In genomic region chr4:104113209-104114005, GRCm38 (mm10) we compare ENCODE assay signal across 15 mouse cellular contexts.
A peak's percentile ranks its signal among the peaks of the same experiment; 100 is the strongest.
DNase-seq lines count a peak whose midpoint lies in the region; ATAC-seq and TF ChIP-seq lines count a peak whose summit lies in the region.
"Had no signal": no experiment of that assay in that cellular context is flagged by ENCODE, and none has a peak within 500 bp of the region (broad histone marks: within the 10 kb centered on the region; RNA-seq: fewer than 3 reads in every experiment).

No protein-coding gene starts in this region.

- H3K27ac ChIP-seq in kidney, embryonic 15.5 days: no peak overlapping the region
- H3K27ac ChIP-seq in intestine, postnatal 0 days (ENCODE audit: low read depth, low read length): no peak overlapping the region
- H3K27ac ChIP-seq: midbrain, embryonic 13.5 days had no signal

- TF ChIP-seq CTCF in intestine, postnatal 0 days (IDR thresholded peaks at IDR 0.05; ENCODE audit: low read depth): no peak

- H3K36me3 ChIP-seq in kidney, embryonic 15.5 days: no peaks in the 10 kb centered on the region
- H3K36me3 ChIP-seq in intestine, postnatal 0 days (ENCODE audit: control insufficient read depth, insufficient read depth): no peaks in the 10 kb centered on the region
- H3K36me3 ChIP-seq: G1E; midbrain, embryonic 13.5 days had no signal

- no peak overlapping the region for H3K4me3 ChIP-seq in kidney, embryonic 15.5 days (replicated peaks)
- H3K4me3 ChIP-seq in intestine, postnatal 0 days (ENCODE audit: low read depth, low read length): no peak overlapping the region
- H3K4me3 ChIP-seq: midbrain, embryonic 13.5 days had no signal

- WGBS in kidney, embryonic 15.5 days: 81% methylated on average over 13 of the region's 13 CpGs
- 90% methylated on average over 13 of the region's 13 CpGs for WGBS in intestine, postnatal 0 days

- peak; percentile 31 to 44 for DNase-seq in left cerebral cortex, postnatal 36 days (ENCODE audit: low spot score in 2 of 2)
- no peak for DNase-seq in left cerebral cortex, adult 11 months (ENCODE audit: low spot score)
- peak; percentile 31 to 63 for DNase-seq in frontal cortex, postnatal 36 days (ENCODE audit: low spot score in 2 of 2)
- peak; percentile 30 to 56 for DNase-seq in layer of hippocampus, postnatal 25 days (ENCODE audit: extremely low spot score in 1 of 2, low spot score in 1 of 2)
- no peak for DNase-seq in heart, postnatal 14 days
- DNase-seq: adrenal gland, adult 2 months; cerebellum, adult 9-10 months; gastrocnemius, postnatal 10 days; heart, postnatal 36 days; liver; lung, embryonic 14.5 days had no signal

- no peak for ATAC-seq in kidney, embryonic 15.5 days (replicated peaks; ENCODE audit: low FRiP score)
- no peak for ATAC-seq in intestine, postnatal 0 days
- ATAC-seq: midbrain, embryonic 13.5 days had no signal

- H3K9me3 ChIP-seq in kidney, embryonic 15.5 days (replicated peaks): no peaks in the 10 kb centered on the region
- no peaks in the 10 kb centered on the region for H3K9me3 ChIP-seq in intestine, postnatal 0 days (ENCODE audit: control insufficient read depth)
- H3K9me3 ChIP-seq: midbrain, embryonic 13.5 days had no signal

- no peaks in the 10 kb centered on the region for H3K4me1 ChIP-seq in kidney, embryonic 15.5 days
- no peaks in the 10 kb centered on the region for H3K4me1 ChIP-seq in intestine, postnatal 0 days (replicated peaks; ENCODE audit: control insufficient read depth, insufficient read depth, low read length)

- intact Hi-C loops in left cerebral cortex, postnatal 36 days (cut with DNase I): no loop called here
- intact Hi-C loops in heart, postnatal 14 days (cut with DNase I): no loop called here

- no peak overlapping the region for H3K4me2 ChIP-seq in kidney, embryonic 15.5 days
- H3K4me2 ChIP-seq in intestine, postnatal 0 days (replicated peaks; ENCODE audit: low read depth): no peak overlapping the region
- H3K4me2 ChIP-seq: lung, embryonic 14.5 days; midbrain, embryonic 13.5 days had no signal

- no peaks in the 10 kb centered on the region for H3K27me3 ChIP-seq in kidney, embryonic 15.5 days
- no peaks in the 10 kb centered on the region for H3K27me3 ChIP-seq in intestine, postnatal 0 days (replicated peaks; ENCODE audit: control insufficient read depth, insufficient read depth, low read length)
- H3K27me3 ChIP-seq: midbrain, embryonic 13.5 days had no signal

- H3K9ac ChIP-seq in kidney, embryonic 15.5 days: no peak overlapping the region
- no peak overlapping the region for H3K9ac ChIP-seq in intestine, postnatal 0 days (ENCODE audit: low read depth, low read length)
- H3K9ac ChIP-seq: lung, embryonic 14.5 days; midbrain, embryonic 13.5 days had no signal

Comparison
In these comparisons a context has a peak if more than half of its experiments do, and no peak if none do; other contexts are left out.
1. DNase-seq: peak in left cerebral cortex, postnatal 36 days (2 of 2), frontal cortex, postnatal 36 days (2 of 2) and layer of hippocampus, postnatal 25 days (2 of 2); none in left cerebral cortex, adult 11 months (single experiment) and heart, postnatal 14 days (0 of 2).